Mouse (Mus musculus): ENCODE measurements around the gene Rpl11. TPM values are rescaled to one million over a fixed set of nuclear protein-coding genes. Genes with fewer than 3 reads are reported as not detected.
A peak's percentile ranks its signal among the peaks of the same experiment; 100 is the strongest.

The Rpl11 gene
- polyA plus RNA-seq, 1 experiment, result 292 TPM

- DNase-seq, result no peak
- WGBS, result 64% methylated on average over 4 of the region's 4 CpGs
- Histone ChIP-seq H3K27me3 (replicated peaks; ENCODE audit: control insufficient read depth, insufficient read depth, low read length) (no peaks in the 10 kb centered on the region), H3K27ac (ENCODE audit: insufficient read depth, low read depth, low read length) (no peak overlapping the region), H3K4me1 (ENCODE audit: control insufficient read depth, insufficient read depth, low read length) (no peaks in the 10 kb centered on the region; the same call in 1 of the 2 replicates), H3K36me3 (ENCODE audit: control insufficient read depth, insufficient read depth, low read length) (no peaks in the 10 kb centered on the region), H3K4me3 (ENCODE audit: insufficient read depth, low read depth, low read length) (no peak overlapping the region)
- no peak for TF ChIP-seq CTCF (conservative IDR thresholded peaks at IDR 0.05; ENCODE audit: insufficient read depth, insufficient read length, low read depth, low read length)
- TF ChIP-seq POLR2A (IDR thresholded peaks at IDR 0.05; ENCODE audit: low read depth, low read length), result no peak
These were observed 18.1 kb downstream of the Rpl11 start for GRCm38 (mm10) chr4:136035078-136035477.

DNA sequence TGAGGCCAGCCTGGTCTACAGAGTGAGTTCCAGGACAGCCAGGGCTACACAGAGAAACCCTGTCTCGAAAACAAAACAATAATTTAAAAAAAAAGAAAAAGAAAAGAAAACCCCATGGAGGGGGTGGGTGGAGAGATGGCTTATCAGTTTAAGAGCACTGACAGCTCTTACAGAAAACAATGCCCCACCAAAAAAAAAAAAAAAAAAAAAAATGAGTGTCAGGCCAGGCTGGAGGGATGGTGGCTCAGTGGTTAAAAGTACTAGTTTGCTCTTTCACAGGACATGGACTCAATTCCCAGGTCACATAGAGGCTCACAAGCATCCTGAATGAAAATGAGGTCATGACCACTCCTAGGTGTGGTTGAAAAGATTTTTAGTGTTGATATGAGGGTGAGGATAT is 20.0 kb downstream of the Rpl11 start:
- H3K27ac ChIP-seq (ENCODE audit: insufficient read depth, low read depth, low read length), result no peak overlapping the region
- TF ChIP-seq POLR2A (IDR thresholded peaks at IDR 0.05; ENCODE audit: low read depth, low read length) (no peak), CTCF (conservative IDR thresholded peaks at IDR 0.05; ENCODE audit: insufficient read depth, insufficient read length, low read depth, low read length) (no peak)
- 65% methylated on average over 1 of the region's 1 CpGs for WGBS

DNA sequence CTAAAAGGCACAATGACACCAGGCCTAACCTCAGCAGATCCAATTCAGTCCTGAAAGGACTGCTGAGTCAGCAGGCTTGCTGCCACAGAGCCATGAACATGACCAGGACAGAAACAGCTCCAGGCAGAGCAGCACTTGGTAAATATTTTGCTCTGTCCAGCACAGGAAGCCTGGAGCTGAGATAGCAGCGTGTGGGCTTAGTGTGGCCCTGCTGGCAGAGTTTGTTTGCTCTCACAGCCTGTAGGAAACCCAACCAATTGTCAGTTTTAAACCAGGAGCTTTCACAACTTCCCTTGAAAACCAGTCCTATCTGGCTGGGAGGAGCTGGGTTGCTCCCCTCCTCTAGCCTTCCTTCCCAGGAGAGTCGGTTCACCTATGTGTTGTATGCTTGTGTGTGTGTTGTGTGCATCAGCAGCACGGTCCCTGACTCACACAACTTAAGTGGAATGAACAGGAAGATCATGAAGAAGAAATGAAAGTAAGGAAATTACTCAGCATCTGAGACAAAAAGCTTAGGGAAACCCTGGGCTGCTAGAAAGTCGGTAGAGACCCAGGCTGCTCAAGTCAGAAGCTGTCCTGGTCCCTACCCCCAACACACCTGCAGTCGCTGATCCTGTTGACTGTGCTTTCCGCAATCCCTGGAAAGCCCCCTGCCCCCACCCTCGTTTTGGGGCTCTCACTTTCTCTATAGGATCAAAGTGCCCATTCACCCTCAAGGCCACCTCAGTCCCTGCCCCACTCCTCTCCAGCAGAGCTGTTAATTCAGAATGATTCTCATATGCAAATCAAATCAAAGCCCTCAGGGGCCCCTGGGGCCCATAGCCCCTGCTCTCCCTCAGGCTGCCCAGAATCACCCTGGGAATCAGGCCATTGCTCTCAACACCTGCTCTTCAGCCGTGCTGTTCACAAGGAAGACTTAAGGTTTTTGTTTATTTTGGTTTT is 22.0 kb downstream of the Rpl11 start:
- Histone ChIP-seq H3K27me3 (replicated peaks; ENCODE audit: control insufficient read depth, insufficient read depth, low read length) (no peaks in the 10 kb centered on the region), H3K4me1 (ENCODE audit: control insufficient read depth, insufficient read depth, low read length) (peaks cover 8% of the 10 kb centered on the region; the same call in 1 of the 2 replicates), H3K4me3 (ENCODE audit: insufficient read depth, low read depth, low read length) (no peak overlapping the region), H3K27ac (ENCODE audit: insufficient read depth, low read depth, low read length) (no peak overlapping the region), H3K36me3 (ENCODE audit: control insufficient read depth, insufficient read depth, low read length) (no peaks in the 10 kb centered on the region)
- peak; percentile 63 for DNase-seq
- TF ChIP-seq POLR2A (IDR thresholded peaks at IDR 0.05; ENCODE audit: low read depth, low read length) (no peak), CTCF (conservative IDR thresholded peaks at IDR 0.05; ENCODE audit: insufficient read depth, insufficient read length, low read depth, low read length) (no peak)
- 30% methylated on average over 8 of the region's 8 CpGs for WGBS

More for the DNA sequence above, 20.0 kb downstream of the Rpl11 start:
- Histone ChIP-seq H3K36me3 (ENCODE audit: control insufficient read depth, insufficient read depth, low read length) (no peaks in the 10 kb centered on the region), H3K27me3 (replicated peaks; ENCODE audit: control insufficient read depth, insufficient read depth, low read length) (no peaks in the 10 kb centered on the region), H3K4me1 (ENCODE audit: control insufficient read depth, insufficient read depth, low read length) (no peaks in the 10 kb centered on the region; the same call in 1 of the 2 replicates), H3K4me3 (ENCODE audit: insufficient read depth, low read depth, low read length) (no peak overlapping the region)
- no peak for DNase-seq

- no peaks in the 10 kb centered on the region for H3K27me3 ChIP-seq (replicated peaks; ENCODE audit: control insufficient read depth, insufficient read depth, low read length)
- no peak overlapping the region for H3K4me3 ChIP-seq (ENCODE audit: insufficient read depth, low read depth, low read length)
- H3K27ac ChIP-seq (ENCODE audit: insufficient read depth, low read depth, low read length), result no peak overlapping the region
- H3K36me3 ChIP-seq (ENCODE audit: control insufficient read depth, insufficient read depth, low read length), result no peaks in the 10 kb centered on the region
- no peak for DNase-seq
- TF ChIP-seq CTCF (conservative IDR thresholded peaks at IDR 0.05; ENCODE audit: insufficient read depth, insufficient read length, low read depth, low read length) (no peak), POLR2A (IDR thresholded peaks at IDR 0.05; ENCODE audit: low read depth, low read length) (no peak)
- 72% methylated on average over 5 of the region's 5 CpGs for WGBS
- H3K4me1 ChIP-seq (ENCODE audit: control insufficient read depth, insufficient read depth, low read length), result peaks cover 8% of the 10 kb centered on the region; the same call in 1 of the 2 replicates
These were observed 24.5 kb downstream of the Rpl11 start for GRCm38 (mm10) chr4:136028689-136029088.

DNA sequence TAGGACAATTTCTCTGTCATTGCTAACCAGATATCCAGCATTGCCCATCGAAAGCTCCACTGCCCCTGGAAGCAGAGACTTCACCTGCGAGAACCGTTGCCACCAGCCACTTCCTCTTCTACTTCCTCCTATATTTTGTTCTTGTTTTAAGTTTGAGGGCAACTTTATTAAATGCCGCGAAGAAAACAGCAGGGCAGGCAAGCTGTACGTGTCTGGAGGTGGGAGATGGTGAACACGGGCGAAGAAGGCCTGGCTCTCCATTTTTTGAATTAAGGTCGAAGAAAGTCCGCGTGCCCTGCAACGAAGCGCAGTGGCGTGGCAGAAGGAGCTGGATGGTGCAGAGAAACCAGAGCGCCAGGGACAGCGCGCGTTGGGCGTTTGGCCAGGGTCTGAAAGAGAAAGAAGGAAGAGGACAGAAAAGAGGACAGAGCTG is 25.1 kb downstream of the Rpl11 start:
- no peak overlapping the region for H3K4me3 ChIP-seq (ENCODE audit: insufficient read depth, low read depth, low read length)
- WGBS, result 83% methylated on average over 19 of the region's 19 CpGs
- DNase-seq, result no peak

GRCm38 (mm10) chr4:136027416-136028131 is 25.7 kb downstream of the Rpl11 start:
- Histone ChIP-seq H3K4me3 (ENCODE audit: insufficient read depth, low read depth, low read length) (no peak overlapping the region), H3K4me1 (ENCODE audit: control insufficient read depth, insufficient read depth, low read length) (peaks cover 8% of the 10 kb centered on the region; the same call in 1 of the 2 replicates), H3K27me3 (replicated peaks; ENCODE audit: control insufficient read depth, insufficient read depth, low read length) (no peaks in the 10 kb centered on the region), H3K36me3 (ENCODE audit: control insufficient read depth, insufficient read depth, low read length) (no peaks in the 10 kb centered on the region), H3K27ac (ENCODE audit: insufficient read depth, low read depth, low read length) (peak overlapping the region; percentile 12; the same call in 1 of the 2 replicates)
- DNase-seq, result peak; percentile 64
- 47% methylated on average over 8 of the region's 8 CpGs for WGBS
- TF ChIP-seq CTCF (conservative IDR thresholded peaks at IDR 0.05; ENCODE audit: insufficient read depth, insufficient read length, low read depth, low read length), result no peak

More for the DNA sequence above, 25.1 kb downstream of the Rpl11 start:
- H3K4me1 ChIP-seq (ENCODE audit: control insufficient read depth, insufficient read depth, low read length), result peaks cover 8% of the 10 kb centered on the region; the same call in 1 of the 2 replicates
- H3K27ac ChIP-seq (ENCODE audit: insufficient read depth, low read depth, low read length), result no peak overlapping the region
- no peaks in the 10 kb centered on the region for H3K27me3 ChIP-seq (replicated peaks; ENCODE audit: control insufficient read depth, insufficient read depth, low read length)
- TF ChIP-seq CTCF (conservative IDR thresholded peaks at IDR 0.05; ENCODE audit: insufficient read depth, insufficient read length, low read depth, low read length) (no peak), POLR2A (IDR thresholded peaks at IDR 0.05; ENCODE audit: low read depth, low read length) (no peak)
- H3K36me3 ChIP-seq (ENCODE audit: control insufficient read depth, insufficient read depth, low read length), result no peaks in the 10 kb centered on the region
